Mouse (Mus musculus) embryonic fibroblast, embryonic 13.5 days (primary cell): ENCODE data around the gene Cnot2. TPM values are rescaled to one million over a fixed set of nuclear protein-coding genes. Genes with fewer than 3 reads are reported as not detected.

Experiments
- H3K27ac ChIP-seq: 2 replicates; pipeline ENCODE4 v1.5.1; 2012; ENCODE audit warnings: low read length, control low read depth, inconsistent platforms; ENCODE audit not compliant: insufficient read depth
- H3K4me1 ChIP-seq: 2 replicates; pipeline ENCODE4 v1.6.1; 2011; ENCODE audit warnings: low read length; ENCODE audit not compliant: control insufficient read depth, insufficient read depth
- H3K4me3 ChIP-seq: 2 replicates; pipeline ENCODE4 v1.5.1; 2011; ENCODE audit warnings: mild to moderate bottlenecking, control low read depth, low read length; ENCODE audit not compliant: insufficient read depth
- CTCF ChIP-seq: IDR thresholded peaks from 2 replicates; pipeline ENCODE4 v1.5.1; 2011; ENCODE audit warnings: mild to moderate bottlenecking, control low read depth, low read length, moderate library complexity, borderline replicate concordance; ENCODE audit not compliant: insufficient read depth
- POLR2A ChIP-seq: IDR thresholded peaks from 2 replicates; pipeline ENCODE4 v1.6.1; 2011; ENCODE audit warnings: low read depth, mild to moderate bottlenecking, control low read depth, low read length, moderate library complexity
- polyA plus RNA-seq: library from polyadenylated mRNA; stranded (reverse); fragments of >200 nt; gene quantifications from 2 replicates; pipeline ENCODE4 v1.2.4, GENCODE M21; 2011; ENCODE audit warnings: low read depth; ENCODE audit not compliant: missing spikeins, insufficient read length

The Cnot2 gene
- polyA plus RNA-seq, 1 experiment, result 111 TPM

GRCm38 (mm10) chr10:116468094-116468493 is 113.2 kb downstream of the Cnot2 start:
- H3K27ac ChIP-seq, result no peak overlapping the region
- no peak overlapping the region for H3K4me3 ChIP-seq
- no peaks in the 10 kb centered on the region for H3K4me1 ChIP-seq
- no peak for TF ChIP-seq POLR2A
- TF ChIP-seq CTCF, result no peak

- Histone ChIP-seq H3K27ac (no peak overlapping the region), H3K4me3 (no peak overlapping the region), H3K4me1 (no peaks in the 10 kb centered on the region)
- TF ChIP-seq CTCF (no peak), POLR2A (no peak)
Measured at GRCm38 (mm10) chr10:116463753-116464345, 117.5 kb downstream of the Cnot2 start.

DNA sequence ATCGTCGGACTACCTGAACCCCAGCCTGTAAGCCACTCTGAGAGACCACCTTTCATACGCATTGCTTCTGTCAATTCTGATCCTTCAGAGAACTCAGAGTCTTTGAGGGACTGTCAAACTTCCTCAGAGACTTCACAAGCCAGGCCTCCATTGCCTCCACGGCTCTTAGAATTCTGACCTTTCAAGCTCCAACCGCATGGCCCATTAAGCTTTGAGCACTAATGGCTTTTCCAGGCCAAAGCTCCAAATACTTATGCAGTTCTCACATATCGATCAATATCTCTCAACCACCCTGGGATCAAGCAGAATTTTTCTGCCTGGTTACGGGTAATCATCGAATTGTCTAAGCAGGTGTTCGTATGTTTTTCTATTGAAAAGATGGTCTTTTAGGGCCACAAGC is 119.9 kb downstream of the Cnot2 start:
- H3K27ac ChIP-seq, result no peak overlapping the region
- H3K4me3 ChIP-seq, result no peak overlapping the region
- no peaks in the 10 kb centered on the region for H3K4me1 ChIP-seq
- TF ChIP-seq CTCF (no peak), POLR2A (no peak)

GRCm38 (mm10) chr10:116458786-116459185 is 122.5 kb downstream of the Cnot2 start:
- no peak for TF ChIP-seq POLR2A
- no peak for TF ChIP-seq CTCF
- Histone ChIP-seq H3K27ac (no peak overlapping the region), H3K4me3 (no peak overlapping the region), H3K4me1 (no peaks in the 10 kb centered on the region)

- TF ChIP-seq CTCF (no peak), POLR2A (no peak)
- Histone ChIP-seq H3K4me3 (no peak overlapping the region), H3K27ac (no peak overlapping the region), H3K4me1 (no peaks in the 10 kb centered on the region)
Measured at GRCm38 (mm10) chr10:116452771-116453170, 128.5 kb downstream of the Cnot2 start.

- Histone ChIP-seq H3K4me3 (no peak overlapping the region), H3K27ac (no peak overlapping the region), H3K4me1 (no peaks in the 10 kb centered on the region)
- TF ChIP-seq CTCF (no peak), POLR2A (no peak)
Measured at GRCm38 (mm10) chr10:116450621-116451020, 130.7 kb downstream of the Cnot2 start.

- no peak overlapping the region for H3K4me3 ChIP-seq
- no peaks in the 10 kb centered on the region for H3K4me1 ChIP-seq
- H3K27ac ChIP-seq, result no peak overlapping the region
- TF ChIP-seq POLR2A (no peak), CTCF (no peak)
Measured at GRCm38 (mm10) chr10:116448166-116448565, 133.1 kb downstream of the Cnot2 start.

DNA sequence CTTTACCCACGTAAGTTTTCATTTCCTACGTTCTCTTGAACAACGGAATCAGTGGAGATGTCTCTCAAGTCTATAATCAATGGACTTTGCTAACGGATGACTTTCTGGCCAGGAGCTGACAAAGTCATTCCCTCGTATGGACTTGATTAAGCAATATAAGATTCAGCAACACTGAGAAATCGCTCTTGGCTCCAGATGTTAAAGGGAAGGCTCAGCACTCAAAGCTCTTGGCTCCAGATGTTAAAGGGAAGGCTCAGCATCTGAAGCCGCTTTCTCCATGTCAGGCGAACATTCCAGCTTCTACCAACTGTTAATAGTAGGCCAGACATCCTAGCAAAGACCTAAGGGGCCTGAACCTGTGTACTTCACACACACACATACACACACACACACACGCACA is 134.1 kb downstream of the Cnot2 start:
- TF ChIP-seq CTCF, result no peak
- TF ChIP-seq POLR2A, result no peak
- H3K27ac ChIP-seq, result no peak overlapping the region
- no peaks in the 10 kb centered on the region for H3K4me1 ChIP-seq
- no peak overlapping the region for H3K4me3 ChIP-seq

- H3K27ac ChIP-seq, result no peak overlapping the region
- no peak overlapping the region for H3K4me3 ChIP-seq
- TF ChIP-seq CTCF (no peak), POLR2A (no peak)
- H3K4me1 ChIP-seq, result no peaks in the 10 kb centered on the region
Measured at GRCm38 (mm10) chr10:116446040-116446439, 135.3 kb downstream of the Cnot2 start.

DNA sequence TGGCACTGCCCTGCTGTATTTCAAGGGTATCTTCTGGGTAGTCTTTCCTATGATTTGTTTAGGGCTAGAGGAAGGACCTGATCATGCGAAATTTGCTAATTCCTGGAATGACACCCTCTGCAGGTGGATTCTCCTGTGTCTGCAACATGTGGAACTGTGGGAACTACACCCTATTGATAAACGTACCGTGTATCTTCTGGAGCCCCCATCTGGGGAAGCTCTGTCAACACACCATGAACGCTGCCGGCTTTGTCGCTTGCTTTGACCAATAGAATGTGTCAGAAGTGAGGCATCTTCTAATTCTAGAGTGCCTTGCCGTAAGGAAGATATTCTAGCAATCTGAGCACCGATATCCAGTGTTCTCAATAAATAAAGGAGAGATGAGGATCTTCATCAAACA is 136.5 kb downstream of the Cnot2 start:
- Histone ChIP-seq H3K4me3 (no peak overlapping the region), H3K4me1 (no peaks in the 10 kb centered on the region), H3K27ac (no peak overlapping the region)
- TF ChIP-seq POLR2A (no peak), CTCF (no peak)

DNA sequence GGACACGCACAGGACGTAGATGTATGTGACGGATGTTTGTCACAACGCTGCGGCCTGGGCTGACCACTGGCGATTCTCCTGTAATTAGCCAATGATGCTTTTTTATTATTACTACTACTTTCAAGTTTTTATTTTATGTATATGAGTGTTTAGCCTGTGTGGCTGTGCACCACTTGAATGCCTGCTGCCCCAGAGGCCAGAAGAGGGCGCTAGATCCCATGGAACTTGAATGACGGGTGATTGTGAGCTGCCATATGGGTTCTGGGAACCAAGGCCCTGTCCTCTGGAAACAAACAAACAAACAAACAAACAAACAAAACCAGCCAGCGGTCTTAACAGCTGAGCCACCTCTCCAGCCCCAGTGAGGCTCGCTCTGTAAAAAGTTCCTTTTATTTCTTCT is 136.9 kb downstream of the Cnot2 start:
- TF ChIP-seq POLR2A, result no peak
- TF ChIP-seq CTCF, result no peak

More for the DNA sequence above, 136.9 kb downstream of the Cnot2 start:
- Histone ChIP-seq H3K4me1 (no peaks in the 10 kb centered on the region), H3K4me3 (no peak overlapping the region), H3K27ac (no peak overlapping the region)
